Mouse (Mus musculus): Measurements from ENCODE around the gene Vwa3b. TPM values are rescaled to one million over a fixed set of nuclear protein-coding genes. Genes with fewer than 3 reads are reported as not detected.

The Vwa3b gene
- polyA plus RNA-seq (2014; fragmentation: Illumina TruSeq; extraction: RNeasy Lipid Tissue Mini Kit (QIAGEN cat#74804); ENCODE audit: low read depth, low replicate concordance), result not detected

GRCm38 (mm10) chr1:37025962-37026686 is at the start of gene Vwa3b:
Gene Vwa3b, plus strand, starts transcription at chr1:37026596.

GRCm38 (mm10) chr1:37214144-37214543 is 187.7 kb downstream of the Vwa3b start, which contains the start of gene Cnga3:
Gene Cnga3, plus strand, starts transcription at chr1:37214434.

Other genes starting within 250 kb of the Vwa3b start
- 36.3 TPM for gene Tmem131, start 82.9 kb upstream of the Vwa3b start, polyA plus RNA-seq (2014; fragmentation: Illumina TruSeq; extraction: RNeasy Lipid Tissue Mini Kit (QIAGEN cat#74804); ENCODE audit: low read depth, low replicate concordance)
- gene Cnga3, start 187.8 kb downstream of the Vwa3b start, polyA plus RNA-seq (2014; fragmentation: Illumina TruSeq; extraction: RNeasy Lipid Tissue Mini Kit (QIAGEN cat#74804); ENCODE audit: low read depth, low replicate concordance), result not detected

Measured in kidney, adult 10 weeks (tissue).